28 mouse cellular contexts compared by ENCODE assay signal in the genomic region with DNA sequence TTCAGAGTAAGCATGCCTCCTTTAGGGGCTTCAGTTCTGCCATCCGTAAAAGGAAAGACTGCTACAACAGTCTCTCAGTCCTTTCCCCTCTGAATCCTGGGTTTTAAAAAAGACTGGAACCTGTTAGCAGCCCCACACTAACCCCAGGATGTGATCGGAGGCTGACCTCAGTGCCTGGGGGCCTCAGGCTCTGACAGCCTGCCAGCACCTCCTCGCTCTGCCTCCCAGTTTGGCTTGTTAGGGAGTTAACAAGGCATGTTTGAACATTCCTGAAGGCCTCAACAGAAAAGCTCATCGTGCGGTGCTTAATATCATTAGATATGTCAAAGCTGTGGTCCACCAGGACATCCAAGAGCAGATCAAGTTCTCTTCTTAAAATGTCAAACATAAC. TPM values are rescaled to one million over a fixed set of nuclear protein-coding genes. Genes with fewer than 3 reads are reported as not detected.
DNase-seq lines count a peak whose midpoint lies in the region; ATAC-seq and TF ChIP-seq lines count a peak whose summit lies in the region.
"Had no signal": no experiment of that assay in that cellular context is flagged by ENCODE, and none has a peak within 500 bp of the region (broad histone marks: within the 10 kb centered on the region; RNA-seq: fewer than 3 reads in every experiment).

No protein-coding gene starts in this region.

- intact Hi-C loops in gastrocnemius, adult 2 months (cut with DNase I), result no loop called here
- intact Hi-C loops in gastrocnemius, postnatal 36 days (cut with DNase I), result no loop called here

- 0 out of 2 replicates have a peak overlapping the region, but pooled peaks have one; percentile 26 for H3K9ac ChIP-seq in kidney, embryonic 16.5 days (replicated peaks; ENCODE audit: low read length)
- H3K9ac ChIP-seq: embryonic facial prominence, embryonic 12.5 days; hindbrain, embryonic 12.5 days; liver, embryonic 13.5 days; lung, embryonic 14.5 days; neural tube, embryonic 13.5 days had no signal

- TF ChIP-seq CTCF in gastrocnemius, adult 2 months (IDR thresholded peaks at IDR 0.05), result no peak
- no peak for TF ChIP-seq CTCF in cerebellum, adult 2 months (IDR thresholded peaks at IDR 0.05; ENCODE audit: borderline replicate concordance, insufficient read depth, low read depth, low read length)
- TF ChIP-seq CTCF in layer of hippocampus, adult 2 months (conservative IDR thresholded peaks at IDR 0.05), result no peak

- no peak overlapping the region for H3K4me2 ChIP-seq in kidney, embryonic 16.5 days (replicated peaks; ENCODE audit: low read depth, low read length)
- H3K4me2 ChIP-seq: embryonic facial prominence, embryonic 12.5 days; hindbrain, embryonic 12.5 days; liver, embryonic 13.5 days; lung, embryonic 14.5 days; neural tube, embryonic 13.5 days had no signal

- 32% methylated on average over 5 of the region's 5 CpGs for WGBS in kidney, embryonic 16.5 days
- 26% methylated on average over 5 of the region's 5 CpGs for WGBS in embryonic facial prominence, embryonic 10.5 days
- WGBS in limb, embryonic 10.5 days, result 32% methylated on average over 5 of the region's 5 CpGs
- 63% methylated on average over 5 of the region's 5 CpGs for WGBS in cerebellum, adult 2 months

- H3K4me3 ChIP-seq in gastrocnemius, adult 2 months, result no peak overlapping the region
- H3K4me3 ChIP-seq in kidney, embryonic 16.5 days (ENCODE audit: low read length), result no peak overlapping the region
- H3K4me3 ChIP-seq in embryonic facial prominence, embryonic 10.5 days, result no peak overlapping the region
- no peak overlapping the region for H3K4me3 ChIP-seq in limb, embryonic 10.5 days
- H3K4me3 ChIP-seq in cerebellum, adult 2 months (replicated peaks; ENCODE audit: insufficient read depth, low read depth, low read length), result no peak overlapping the region
- H3K4me3 ChIP-seq in layer of hippocampus, adult 2 months, result no peak overlapping the region
- H3K4me3 ChIP-seq: embryonic facial prominence, embryonic 12.5 days; hindbrain, embryonic 12.5 days; liver, embryonic 13.5 days; neural tube, embryonic 13.5 days had no signal

- peak; percentile 31; the same call in 1 of the 2 replicates for ATAC-seq in kidney, embryonic 16.5 days (ENCODE audit: low FRiP score, low TSS enrichment)
- ATAC-seq: forebrain, embryonic 16.5 days had no signal

- no peaks in the 10 kb centered on the region for H3K36me3 ChIP-seq in kidney, embryonic 16.5 days (ENCODE audit: insufficient read depth, low read length)
- no peaks in the 10 kb centered on the region for H3K36me3 ChIP-seq in embryonic facial prominence, embryonic 10.5 days (replicated peaks)
- no peaks in the 10 kb centered on the region for H3K36me3 ChIP-seq in limb, embryonic 10.5 days
- H3K36me3 ChIP-seq: embryonic facial prominence, embryonic 12.5 days; G1E; hindbrain, embryonic 12.5 days; liver, embryonic 13.5 days; neural tube, embryonic 13.5 days had no signal

- no peaks in the 10 kb centered on the region for H3K27me3 ChIP-seq in kidney, embryonic 16.5 days (ENCODE audit: insufficient read depth, low read length)
- no peaks in the 10 kb centered on the region for H3K27me3 ChIP-seq in embryonic facial prominence, embryonic 10.5 days (replicated peaks; ENCODE audit: low read depth, poor library complexity, severe bottlenecking)
- H3K27me3 ChIP-seq in limb, embryonic 10.5 days (ENCODE audit: low read depth, poor library complexity, severe bottlenecking), result no peaks in the 10 kb centered on the region
- H3K27me3 ChIP-seq in cerebellum, adult 2 months (ENCODE audit: control insufficient read depth, insufficient read depth, low read length), result no peaks in the 10 kb centered on the region
- H3K27me3 ChIP-seq: embryonic facial prominence, embryonic 12.5 days; hindbrain, embryonic 12.5 days; liver, embryonic 13.5 days; neural tube, embryonic 13.5 days had no signal

- H3K4me1 ChIP-seq in kidney, embryonic 16.5 days (ENCODE audit: insufficient read depth, low read length), result peaks cover 6% of the 10 kb centered on the region; the same call in 1 of the 2 replicates
- H3K4me1 ChIP-seq in embryonic facial prominence, embryonic 10.5 days, result peaks cover 10% of the 10 kb centered on the region
- H3K4me1 ChIP-seq in limb, embryonic 10.5 days, result peaks cover 26% of the 10 kb centered on the region
- H3K4me1 ChIP-seq in cerebellum, adult 2 months (ENCODE audit: control insufficient read depth, insufficient read depth, low read length), result peaks cover 6% of the 10 kb centered on the region
- H3K4me1 ChIP-seq: embryonic facial prominence, embryonic 12.5 days; hindbrain, embryonic 12.5 days; liver, embryonic 13.5 days had no signal

- no peak for TF ChIP-seq POLR2A in cerebellum, adult 2 months (IDR thresholded peaks at IDR 0.05; ENCODE audit: borderline replicate concordance, insufficient read depth, low read length)

- no peak overlapping the region for H3K27ac ChIP-seq in gastrocnemius, adult 2 months
- H3K27ac ChIP-seq in kidney, embryonic 16.5 days (ENCODE audit: low read length), result peak overlapping the region; percentile 77; the same call in 1 of the 2 replicates
- no peak overlapping the region for H3K27ac ChIP-seq in embryonic facial prominence, embryonic 10.5 days (replicated peaks)
- peak overlapping the region; percentile 68 for H3K27ac ChIP-seq in limb, embryonic 10.5 days
- H3K27ac ChIP-seq in cerebellum, adult 2 months (ENCODE audit: insufficient read depth, low read length), result no peak overlapping the region
- H3K27ac ChIP-seq in layer of hippocampus, adult 2 months, result no peak overlapping the region
- H3K27ac ChIP-seq: embryonic facial prominence, embryonic 12.5 days; hindbrain, embryonic 12.5 days; liver, embryonic 13.5 days; neural tube, embryonic 13.5 days had no signal

- H3K9me3 ChIP-seq in kidney, embryonic 16.5 days (ENCODE audit: low read length), result no peaks in the 10 kb centered on the region
- no peaks in the 10 kb centered on the region for H3K9me3 ChIP-seq in embryonic facial prominence, embryonic 10.5 days
- no peaks in the 10 kb centered on the region for H3K9me3 ChIP-seq in limb, embryonic 10.5 days (replicated peaks)
- H3K9me3 ChIP-seq: embryonic facial prominence, embryonic 12.5 days; G1E; hindbrain, embryonic 12.5 days; liver, embryonic 13.5 days had no signal

- peak; percentile 25 for DNase-seq in gastrocnemius, adult 2 months
- DNase-seq in gastrocnemius, postnatal 36 days, result no peak
- no peak for DNase-seq in kidney, postnatal 25 days
- peak; percentile 31 for DNase-seq in embryonic facial prominence, embryonic 10.5 days (ENCODE audit: low spot score)
- DNase-seq in limb, embryonic 10.5 days (ENCODE audit: low spot score), result no peak
- no peak for DNase-seq in cerebellum, adult 2 months
- no peak for DNase-seq in layer of hippocampus, adult 2 months (ENCODE audit: low spot score in 2 of 2)
- DNase-seq: adrenal gland, postnatal 25 days; cerebellum, adult 11 months; cerebellum, postnatal 36 days; layer of hippocampus, postnatal 36 days; liver, embryonic 13.5 days; lung, postnatal 36 days; right cerebral cortex, adult 18-20 months; thymus, postnatal 14 days had no signal

RNA-seq across cellular contexts. Expression of a gene that starts 24.0 kb away (rescaled TPM):
- total RNA-seq in gastrocnemius, adult 2 months (2021), result not detected
- total RNA-seq in gastrocnemius, postnatal 36 days (2021), result not detected
- polyA plus RNA-seq in kidney, embryonic 16.5 days (2015; fragmentation: Nextera tagmentation; extraction: Ambion mirVana), result 0.09 and 0.17 TPM in 2 replicates
- not detected in 2 replicates for polyA plus RNA-seq in embryonic facial prominence, embryonic 10.5 days (2016; fragmentation: Nextera tagmentation; extraction: Ambion mirVana)
- polyA plus RNA-seq in limb, embryonic 10.5 days (2016; fragmentation: Nextera tagmentation; extraction: Ambion mirVana), result not detected in 2 replicates
- polyA plus RNA-seq in cerebellum, adult 2 months (2012; rRNA removed), result not detected in 2 replicates
- total RNA-seq in layer of hippocampus, adult 2 months (2021), result not detected
- total RNA-seq: adrenal gland, postnatal 25 days; G1E; gastrocnemius, adult 8-10 months; heart, adult 8-10 months; heart, postnatal 14 days; layer of hippocampus, adult 18-20 months; layer of hippocampus, postnatal 36 days; left cerebral cortex, postnatal 25 days; megakaryocyte-erythroid progenitor cell, adult 5-6 weeks had no signal
- polyA plus RNA-seq: embryonic facial prominence, embryonic 12.5 days; forebrain, embryonic 16.5 days; G1E; hindbrain, embryonic 12.5 days; liver, embryonic 13.5 days; lung, embryonic 14.5 days; neural tube, embryonic 13.5 days had no signal

RNA-seq across cellular contexts. Expression of a gene that starts 41.4 kb away (rescaled TPM):
- 10 to 100 TPM; 43.5 to 54.4 TPM for total RNA-seq in gastrocnemius, adult 2 months (2021)
- total RNA-seq in gastrocnemius, postnatal 36 days (2021), result 10 to 100 TPM; 43.1 to 48.5 TPM
- 109 and 121 TPM in 2 replicates for polyA plus RNA-seq in kidney, embryonic 16.5 days (2015; fragmentation: Nextera tagmentation; extraction: Ambion mirVana)
- polyA plus RNA-seq in embryonic facial prominence, embryonic 10.5 days (2016; fragmentation: Nextera tagmentation; extraction: Ambion mirVana), result 60.7 and 66.2 TPM in 2 replicates
- polyA plus RNA-seq in limb, embryonic 10.5 days (2016; fragmentation: Nextera tagmentation; extraction: Ambion mirVana), result 46.3 and 48.5 TPM in 2 replicates
- polyA plus RNA-seq in cerebellum, adult 2 months (2012; rRNA removed), result 150 and 151 TPM in 2 replicates
- total RNA-seq in layer of hippocampus, adult 2 months (2021), result 100 to 1,000 TPM; 129 to 143 TPM

Comparison
In these comparisons a context has a peak if more than half of its experiments do, and no peak if none do; other contexts are left out.
1. DNase-seq: peak in gastrocnemius, adult 2 months (single experiment) and embryonic facial prominence, embryonic 10.5 days (single experiment); none in gastrocnemius, postnatal 36 days (0 of 2), kidney, postnatal 25 days (0 of 2), limb, embryonic 10.5 days (single experiment), cerebellum, adult 2 months (0 of 2) and layer of hippocampus, adult 2 months (0 of 2).
2. H3K27ac ChIP-seq: peak in kidney, embryonic 16.5 days (single experiment) and limb, embryonic 10.5 days (single experiment); none in gastrocnemius, adult 2 months (single experiment), embryonic facial prominence, embryonic 10.5 days (single experiment), cerebellum, adult 2 months (single experiment) and layer of hippocampus, adult 2 months (single experiment).